Mouse (Mus musculus): Measurements from ENCODE around the gene Atp1a2.

- TF ChIP-seq CTCF (IDR thresholded peaks at IDR 0.05; ENCODE audit: extremely low read depth, insufficient read depth, low read length) (no peak), POLR2A (IDR thresholded peaks at IDR 0.05; ENCODE audit: extremely low read depth, insufficient read depth, low read length) (no peak)
Observed at GRCm38 (mm10) chr1:172305153-172305552, 7.3 kb upstream of the Atp1a2 start.
